Mouse (Mus musculus): ENCODE results near the gene Scn5a. TPM values are rescaled to one million over a fixed set of nuclear protein-coding genes. Genes with fewer than 3 reads are reported as not detected.

Scn5a gene
- polyA plus RNA-seq, 1 experiment from 2014 or later: 0.76 TPM

- H3K9me3 ChIP-seq (ENCODE audit: low read depth, low read length): no peaks in the 10 kb centered on the region
- no peak overlapping the region for H3K4me3 ChIP-seq (ENCODE audit: low read depth, low read length)
- H3K9ac ChIP-seq: no peak overlapping the region
- no peaks in the 10 kb centered on the region for H3K27me3 ChIP-seq (ENCODE audit: insufficient read depth, low read length)
- no peak for TF ChIP-seq CTCF (IDR thresholded peaks at IDR 0.05; ENCODE audit: low read depth)
- H3K4me1 ChIP-seq (ENCODE audit: insufficient read depth): no peaks in the 10 kb centered on the region
- H3K4me2 ChIP-seq: no peak overlapping the region
- peaks cover 28% of the 10 kb centered on the region for H3K36me3 ChIP-seq (ENCODE audit: insufficient read depth)
- ATAC-seq (ENCODE audit: insufficient read depth) (no peak), DNase-seq (no peak)
- no peak overlapping the region for H3K27ac ChIP-seq (ENCODE audit: low read depth)
- 60% methylated on average over 8 of the region's 8 CpGs for WGBS
These were observed 109.0 kb downstream of the Scn5a start for GRCm38 (mm10) chr9:119469691-119470353.

- ATAC-seq (ENCODE audit: insufficient read depth) (peak; percentile 62; the same call in 1 of the 2 replicates), DNase-seq (peak; percentile 66)
- H3K4me3 ChIP-seq (ENCODE audit: low read depth, low read length): no peak overlapping the region
- no peak overlapping the region for H3K27ac ChIP-seq (ENCODE audit: low read depth)
- H3K4me2 ChIP-seq: no peak overlapping the region
- H3K36me3 ChIP-seq (ENCODE audit: insufficient read depth): peaks cover 64% of the 10 kb centered on the region
- WGBS: 69% methylated on average over 7 of the region's 7 CpGs
- TF ChIP-seq CTCF (IDR thresholded peaks at IDR 0.05; ENCODE audit: low read depth): peak; percentile 63
- H3K9ac ChIP-seq: no peak overlapping the region
- no peaks in the 10 kb centered on the region for H3K9me3 ChIP-seq (ENCODE audit: low read depth, low read length)
- no peaks in the 10 kb centered on the region for H3K27me3 ChIP-seq (ENCODE audit: insufficient read depth, low read length)
- H3K4me1 ChIP-seq (ENCODE audit: insufficient read depth): no peaks in the 10 kb centered on the region
These were observed 113.2 kb downstream of the Scn5a start for GRCm38 (mm10) chr9:119465595-119465994.

- ATAC-seq (ENCODE audit: insufficient read depth) (no peak), DNase-seq (no peak)
- no peak overlapping the region for H3K4me3 ChIP-seq (ENCODE audit: low read depth, low read length)
- H3K4me1 ChIP-seq (ENCODE audit: insufficient read depth): no peaks in the 10 kb centered on the region
- peaks cover 64% of the 10 kb centered on the region for H3K36me3 ChIP-seq (ENCODE audit: insufficient read depth)
- H3K9ac ChIP-seq: no peak overlapping the region
- no peaks in the 10 kb centered on the region for H3K27me3 ChIP-seq (ENCODE audit: insufficient read depth, low read length)
- 86% methylated on average over 6 of the region's 6 CpGs for WGBS
- no peak for TF ChIP-seq CTCF (IDR thresholded peaks at IDR 0.05; ENCODE audit: low read depth)
- no peak overlapping the region for H3K27ac ChIP-seq (ENCODE audit: low read depth)
- H3K9me3 ChIP-seq (ENCODE audit: low read depth, low read length): no peaks in the 10 kb centered on the region
- no peak overlapping the region for H3K4me2 ChIP-seq
These were observed 113.8 kb downstream of the Scn5a start for GRCm38 (mm10) chr9:119465056-119465455.

GRCm38 (mm10) chr9:119460410-119460809 is 118.4 kb downstream of the Scn5a start:
- no peak overlapping the region for H3K4me2 ChIP-seq
- ATAC-seq (ENCODE audit: insufficient read depth) (peak; percentile 63; the same call in 1 of the 2 replicates), DNase-seq (peak; percentile 91)
- H3K9ac ChIP-seq: no peak overlapping the region
- TF ChIP-seq CTCF (IDR thresholded peaks at IDR 0.05; ENCODE audit: low read depth): peak; percentile 98
- no peaks in the 10 kb centered on the region for H3K27me3 ChIP-seq (ENCODE audit: insufficient read depth, low read length)
- 35% methylated on average over 8 of the region's 8 CpGs for WGBS
- H3K36me3 ChIP-seq (ENCODE audit: insufficient read depth): peaks cover 71% of the 10 kb centered on the region
- H3K9me3 ChIP-seq (ENCODE audit: low read depth, low read length): no peaks in the 10 kb centered on the region
- no peaks in the 10 kb centered on the region for H3K4me1 ChIP-seq (ENCODE audit: insufficient read depth)
- H3K27ac ChIP-seq (ENCODE audit: low read depth): no peak overlapping the region
- no peak overlapping the region for H3K4me3 ChIP-seq (ENCODE audit: low read depth, low read length)

- no peak overlapping the region for H3K9ac ChIP-seq
- 81% methylated on average over 14 of the region's 14 CpGs for WGBS
- no peak overlapping the region for H3K27ac ChIP-seq (ENCODE audit: low read depth)
- peaks cover 57% of the 10 kb centered on the region for H3K36me3 ChIP-seq (ENCODE audit: insufficient read depth)
- H3K9me3 ChIP-seq (ENCODE audit: low read depth, low read length): no peaks in the 10 kb centered on the region
- ATAC-seq (ENCODE audit: insufficient read depth) (no peak), DNase-seq (no peak)
- no peak for TF ChIP-seq CTCF (IDR thresholded peaks at IDR 0.05; ENCODE audit: low read depth)
- no peak overlapping the region for H3K4me3 ChIP-seq (ENCODE audit: low read depth, low read length)
- no peaks in the 10 kb centered on the region for H3K4me1 ChIP-seq (ENCODE audit: insufficient read depth)
- H3K4me2 ChIP-seq: no peak overlapping the region
- H3K27me3 ChIP-seq (ENCODE audit: insufficient read depth, low read length): no peaks in the 10 kb centered on the region
These were observed 121.7 kb downstream of the Scn5a start for GRCm38 (mm10) chr9:119457122-119457521.

- no peaks in the 10 kb centered on the region for H3K4me1 ChIP-seq (ENCODE audit: insufficient read depth)
- 77% methylated on average over 14 of the region's 14 CpGs for WGBS
- no peaks in the 10 kb centered on the region for H3K27me3 ChIP-seq (ENCODE audit: insufficient read depth, low read length)
- no peak overlapping the region for H3K4me3 ChIP-seq (ENCODE audit: low read depth, low read length)
- H3K27ac ChIP-seq (ENCODE audit: low read depth): no peak overlapping the region
- ATAC-seq (ENCODE audit: insufficient read depth) (no peak), DNase-seq (no peak)
- H3K4me2 ChIP-seq: no peak overlapping the region
- no peak overlapping the region for H3K9ac ChIP-seq
- H3K9me3 ChIP-seq (ENCODE audit: low read depth, low read length): no peaks in the 10 kb centered on the region
- peaks cover 60% of the 10 kb centered on the region for H3K36me3 ChIP-seq (ENCODE audit: insufficient read depth)
- TF ChIP-seq CTCF (IDR thresholded peaks at IDR 0.05; ENCODE audit: low read depth): no peak
These were observed 122.8 kb downstream of the Scn5a start for GRCm38 (mm10) chr9:119455967-119456366.

GRCm38 (mm10) chr9:119445737-119446136 is 133.1 kb downstream of the Scn5a start:
- peak overlapping the region; percentile 74 for H3K4me2 ChIP-seq
- H3K27ac ChIP-seq (ENCODE audit: low read depth): no peak overlapping the region
- no peak for ATAC-seq (ENCODE audit: insufficient read depth)
- no peaks in the 10 kb centered on the region for H3K27me3 ChIP-seq (ENCODE audit: insufficient read depth, low read length)
- no peak for TF ChIP-seq CTCF (IDR thresholded peaks at IDR 0.05; ENCODE audit: low read depth)
- peak; percentile 31 for DNase-seq
- peaks cover 38% of the 10 kb centered on the region for H3K36me3 ChIP-seq (ENCODE audit: insufficient read depth)
- H3K9me3 ChIP-seq (ENCODE audit: low read depth, low read length): no peaks in the 10 kb centered on the region
- peaks cover 6% of the 10 kb centered on the region; the same call in 1 of the 2 replicates for H3K4me1 ChIP-seq (ENCODE audit: insufficient read depth)
- H3K9ac ChIP-seq: peak overlapping the region; percentile 90
- peak overlapping the region; percentile 80 for H3K4me3 ChIP-seq (ENCODE audit: low read depth, low read length)
- 28% methylated on average over 6 of the region's 6 CpGs for WGBS
